Mouse (Mus musculus) monocyte, adult 2 months (primary cell): ENCODE data around the gene Maml3.

ENCODE experiments used
- DNase-seq, 2 experiments: peaks; one replicate each; pipeline ENCODE4 v3.0.0; 2022; ENCODE audit warnings: low spot score in 2 of 2, low read depth in 1 of 2

Maml3 gene

DNA sequence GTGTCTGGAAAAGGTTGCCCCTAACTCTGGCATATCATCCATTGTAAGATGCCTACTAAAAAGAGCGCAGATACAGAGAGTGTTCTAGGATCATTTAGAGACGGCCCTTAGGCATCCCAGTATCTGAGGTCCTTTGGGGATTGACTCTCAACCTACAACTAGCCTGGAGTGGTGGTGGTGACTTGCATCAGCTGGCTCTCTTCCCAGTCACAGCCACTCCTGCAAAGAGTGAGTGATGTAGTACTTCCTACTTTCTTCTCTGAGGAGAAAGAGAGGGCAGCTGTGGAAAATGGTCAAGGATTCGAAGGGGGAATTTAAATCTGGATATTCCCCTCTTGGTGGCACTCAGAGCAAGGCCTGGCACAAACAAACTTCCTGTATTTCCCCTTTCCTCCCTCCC, 385.5 kb downstream of the Maml3 start:
- no peak for DNase-seq

DNA sequence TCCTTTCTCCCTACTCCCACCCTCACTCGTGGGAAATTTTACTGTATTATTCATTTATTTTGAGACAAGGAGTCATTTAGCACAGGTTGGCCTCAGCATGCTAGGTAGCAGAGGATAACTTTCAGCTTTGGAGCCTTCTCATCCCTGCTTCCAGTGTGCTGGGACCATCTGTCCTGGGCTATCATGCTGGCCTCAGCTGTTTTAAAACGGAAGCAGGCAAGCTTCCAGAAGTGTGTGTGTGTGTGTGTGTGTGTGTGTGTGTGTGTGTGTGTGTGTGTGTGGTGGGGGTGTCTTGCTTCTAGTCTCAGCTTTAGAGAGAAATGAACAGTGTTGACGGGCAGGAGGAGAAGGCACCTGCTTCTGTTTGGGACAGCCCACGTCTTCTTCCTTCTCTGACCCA, 387.0 kb downstream of the Maml3 start:
- DNase-seq, result no peak

DNA sequence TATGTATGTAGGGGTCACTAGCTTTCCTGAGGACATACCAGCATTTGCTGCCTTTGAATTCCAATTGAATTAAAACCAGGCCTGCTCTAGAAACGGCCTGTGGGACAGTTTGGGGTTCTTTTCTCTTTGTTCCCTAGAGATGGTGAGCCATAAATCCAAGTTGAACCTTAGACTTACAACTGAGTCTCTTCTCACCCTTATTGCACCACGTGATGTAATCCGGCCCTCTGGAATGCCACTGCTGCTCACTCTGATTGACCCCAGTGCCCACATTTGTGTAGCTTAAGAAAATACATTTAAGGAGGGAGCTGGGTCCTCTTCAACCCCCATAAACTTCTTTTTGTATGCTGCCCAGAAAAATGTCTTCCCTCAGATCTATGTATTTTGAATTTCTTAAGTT, 387.4 kb downstream of the Maml3 start:
- DNase-seq, result no peak

DNA sequence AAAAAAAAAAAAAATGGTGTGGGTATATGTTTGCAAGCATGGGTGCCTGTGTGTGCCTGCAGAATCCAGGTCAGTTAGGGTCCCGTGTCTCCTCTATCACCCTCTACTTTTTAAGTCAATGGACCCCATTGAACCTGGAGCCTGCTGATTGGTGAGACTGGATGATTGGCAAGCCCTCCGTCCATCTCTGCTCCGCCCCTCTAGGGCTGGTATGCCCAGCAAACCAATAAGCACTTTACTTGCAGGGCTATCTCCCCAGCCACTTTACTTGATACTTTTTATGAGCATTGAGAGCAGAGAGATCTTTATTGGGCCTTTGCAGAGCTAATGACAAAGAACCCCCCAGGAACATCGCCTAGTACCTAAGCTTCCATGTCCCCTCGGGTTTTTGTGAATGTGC, 390.4 kb downstream of the Maml3 start:
- DNase-seq, result no peak

DNA sequence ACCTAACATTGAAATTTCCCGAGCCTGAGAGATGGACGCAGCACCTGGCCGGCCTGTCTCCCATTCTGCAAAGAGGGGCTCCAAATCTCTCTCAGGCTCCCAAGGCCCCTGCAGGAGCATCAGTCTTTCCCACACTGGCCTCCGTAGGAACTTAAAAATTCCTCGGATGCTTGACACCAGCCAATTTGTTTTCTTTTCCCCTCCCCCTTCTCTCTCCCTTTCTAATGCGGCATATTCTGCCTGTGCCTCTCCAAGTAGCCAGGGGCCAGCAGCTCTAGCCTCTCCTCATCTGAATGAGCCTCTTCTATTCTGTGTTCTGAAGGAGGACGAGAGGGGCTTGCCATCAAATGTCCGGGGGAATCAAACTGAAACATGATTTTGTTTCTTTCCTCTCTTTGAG, 391.6 kb downstream of the Maml3 start:
- DNase-seq, result no peak

DNA sequence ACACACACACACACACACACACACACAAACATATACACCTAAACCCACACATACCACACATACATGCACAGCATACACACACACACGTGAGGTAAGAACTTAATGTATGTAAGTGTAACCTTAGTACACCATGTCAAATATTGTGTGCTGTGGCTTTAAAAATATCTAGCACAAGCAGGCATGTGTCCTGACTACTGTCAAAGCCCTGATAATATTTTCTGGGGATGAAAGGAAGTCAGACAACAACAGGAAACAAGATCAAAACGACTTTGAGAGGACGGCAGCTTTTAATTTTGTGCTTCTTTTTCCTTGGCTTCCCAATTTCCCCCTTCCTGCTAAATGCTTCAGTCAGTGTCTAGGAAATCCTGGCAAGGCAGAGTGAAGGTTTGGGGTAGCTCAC, 392.5 kb downstream of the Maml3 start:
- DNase-seq, result no peak

DNA sequence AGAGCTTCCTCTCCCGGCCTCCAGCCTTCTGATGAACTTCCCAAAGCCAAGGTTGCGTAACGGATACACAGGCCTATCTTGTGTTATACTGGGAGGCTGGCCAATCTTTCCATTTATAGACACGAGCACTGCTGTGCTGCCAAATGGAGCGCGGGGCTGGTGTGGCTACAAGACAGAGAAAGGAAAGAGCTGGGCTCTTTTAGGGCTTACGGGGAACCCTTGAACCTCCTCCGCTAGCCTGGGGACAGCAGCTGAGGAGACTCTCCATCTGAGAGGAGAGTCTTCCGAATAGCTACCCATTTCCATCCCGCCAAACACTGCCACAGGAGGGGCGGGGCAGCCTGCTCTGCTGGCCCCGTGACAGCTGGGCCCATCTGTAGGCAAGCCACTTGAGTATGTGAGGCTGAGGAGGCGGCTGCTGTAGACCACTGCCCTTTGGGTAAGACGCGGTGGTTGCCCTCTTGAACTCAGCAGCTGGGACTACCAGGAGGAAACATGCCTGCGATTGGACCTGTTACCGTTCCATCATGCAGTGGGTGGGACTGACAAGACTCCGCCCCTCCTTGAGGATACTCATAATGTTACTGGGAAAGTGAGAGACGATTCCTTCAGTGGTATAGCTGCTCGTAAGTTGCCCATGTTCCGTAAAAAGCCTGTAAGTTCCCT, 396.0 kb downstream of the Maml3 start:
- peak; percentile 61 to 65 for DNase-seq

DNA sequence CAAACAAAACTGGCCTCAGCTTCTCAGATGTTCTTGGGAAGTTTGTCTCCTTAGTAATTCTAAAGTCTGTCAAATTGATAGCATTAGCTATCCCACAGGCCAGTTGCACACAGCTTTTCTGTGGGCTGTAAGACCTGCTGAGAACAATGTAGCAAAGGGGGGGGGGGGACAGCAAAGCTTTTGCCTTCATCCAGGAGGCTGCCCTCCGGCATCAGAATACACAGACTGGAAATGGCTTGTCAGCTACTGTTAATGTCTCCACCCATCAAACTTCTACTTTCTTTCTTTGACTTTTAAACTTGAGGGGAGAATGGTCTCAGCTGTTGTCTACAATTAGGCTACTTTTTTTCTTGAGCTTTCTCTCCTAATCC, 396.5 kb downstream of the Maml3 start:
- no peak for DNase-seq

DNA sequence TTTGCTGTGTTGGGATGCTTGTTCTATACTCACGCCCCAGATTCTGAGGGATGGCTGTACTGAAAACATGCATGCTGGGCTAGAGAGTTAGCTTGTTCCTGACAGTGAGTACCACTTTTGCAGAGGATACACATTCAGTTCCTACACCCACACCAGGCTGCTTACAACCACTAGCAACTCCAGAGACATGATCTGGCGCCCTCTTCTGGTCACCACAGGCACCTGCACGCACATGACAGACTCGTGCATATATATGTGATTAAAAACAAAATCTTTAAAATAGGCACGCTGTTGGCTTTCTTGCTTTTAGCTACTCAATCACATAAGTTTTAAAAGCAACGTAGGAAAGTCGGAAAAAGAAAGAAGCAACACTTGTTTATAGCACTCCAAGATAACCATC, 399.7 kb downstream of the Maml3 start:
- DNase-seq, result no peak

DNA sequence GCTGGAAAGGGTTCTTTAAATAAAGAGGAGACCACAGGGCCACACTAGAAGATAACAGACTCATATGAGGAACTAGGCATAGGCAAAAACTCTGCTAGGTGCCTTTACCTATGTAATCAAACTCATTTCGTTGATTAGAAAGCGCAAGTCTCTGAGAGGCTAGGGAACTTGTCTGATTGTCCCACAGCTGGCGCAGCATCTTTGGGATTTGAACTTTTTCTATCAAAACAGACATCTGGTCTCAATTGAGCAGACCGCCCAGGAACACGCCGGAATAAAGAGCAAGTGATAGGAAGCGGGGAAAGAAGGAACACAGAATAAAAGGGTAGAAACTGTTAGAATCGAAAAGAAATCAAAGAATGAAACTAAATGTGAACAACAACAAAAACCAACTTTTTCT, 401.4 kb downstream of the Maml3 start:
- no peak for DNase-seq

DNA sequence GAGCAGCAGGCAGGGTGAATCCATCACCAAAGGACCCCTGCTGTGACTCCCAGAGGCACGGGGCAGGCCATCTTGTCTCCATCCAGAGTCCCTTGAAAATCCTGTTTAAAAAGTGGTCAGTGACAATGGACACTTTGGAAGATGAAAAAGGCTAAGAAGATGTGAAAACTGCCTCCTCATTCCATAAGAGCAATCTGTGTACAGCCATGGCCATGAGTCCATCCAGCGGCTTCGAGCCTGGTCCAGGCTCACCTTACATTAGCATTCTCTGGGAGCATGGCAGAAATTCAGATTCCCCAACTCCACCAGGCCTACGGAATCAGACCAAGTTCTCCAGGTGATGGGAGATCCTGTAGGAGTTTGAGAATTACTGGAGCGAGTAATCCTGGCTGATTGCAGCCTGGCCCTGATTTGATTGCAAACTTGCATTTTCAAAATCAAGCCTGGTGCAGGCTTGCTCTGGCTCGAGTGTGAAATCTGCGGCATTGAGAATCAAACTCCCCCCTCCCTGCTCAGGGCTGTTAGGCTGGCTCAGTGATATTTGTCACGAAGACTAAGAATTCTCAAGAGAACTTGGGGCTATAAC, 402.1 kb downstream of the Maml3 start:
- no peak for DNase-seq

DNA sequence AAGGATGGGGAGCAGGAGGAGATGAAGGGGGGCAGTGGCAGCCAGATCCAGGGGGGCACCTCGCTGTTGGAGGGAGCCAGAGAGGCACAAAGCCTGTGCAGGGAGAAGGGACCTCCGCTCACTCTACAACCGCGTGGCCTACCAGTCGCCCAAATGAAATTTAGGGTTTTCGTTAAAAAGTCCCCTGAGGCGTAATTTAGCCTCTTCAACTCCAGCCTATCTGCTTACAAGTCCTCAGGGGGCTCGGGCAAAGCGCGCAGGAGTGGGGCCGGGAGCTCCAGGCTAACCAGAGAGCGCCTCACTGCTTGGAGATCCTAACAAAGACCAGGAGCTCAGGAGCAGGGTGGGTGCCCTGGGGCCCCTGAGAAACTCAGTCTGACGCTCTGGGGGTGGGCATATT, 402.9 kb downstream of the Maml3 start:
- no peak for DNase-seq

DNA sequence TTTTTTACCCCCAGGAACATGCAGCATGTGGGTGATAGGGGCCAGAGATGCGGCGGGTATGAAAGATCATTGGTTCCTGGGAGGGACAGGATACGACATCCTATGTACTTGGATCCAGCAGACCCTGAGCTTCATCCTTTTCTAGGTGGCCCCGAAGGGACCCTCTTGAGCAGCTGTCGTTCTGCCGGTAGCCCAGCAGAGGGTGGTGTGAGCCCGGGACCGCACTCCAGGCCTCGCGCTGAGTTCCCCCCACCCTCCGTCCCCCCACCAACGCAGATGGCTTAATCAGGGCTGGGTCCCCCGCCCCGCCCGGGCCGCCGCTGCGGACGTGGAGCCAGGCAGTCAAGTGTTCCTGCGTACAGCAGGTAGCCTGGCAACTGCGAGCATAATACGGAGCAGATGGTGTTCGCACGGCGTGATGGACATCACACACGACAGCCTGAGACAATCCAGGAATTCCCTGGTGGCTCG, 403.6 kb downstream of the Maml3 start:
- no peak for DNase-seq

DNA sequence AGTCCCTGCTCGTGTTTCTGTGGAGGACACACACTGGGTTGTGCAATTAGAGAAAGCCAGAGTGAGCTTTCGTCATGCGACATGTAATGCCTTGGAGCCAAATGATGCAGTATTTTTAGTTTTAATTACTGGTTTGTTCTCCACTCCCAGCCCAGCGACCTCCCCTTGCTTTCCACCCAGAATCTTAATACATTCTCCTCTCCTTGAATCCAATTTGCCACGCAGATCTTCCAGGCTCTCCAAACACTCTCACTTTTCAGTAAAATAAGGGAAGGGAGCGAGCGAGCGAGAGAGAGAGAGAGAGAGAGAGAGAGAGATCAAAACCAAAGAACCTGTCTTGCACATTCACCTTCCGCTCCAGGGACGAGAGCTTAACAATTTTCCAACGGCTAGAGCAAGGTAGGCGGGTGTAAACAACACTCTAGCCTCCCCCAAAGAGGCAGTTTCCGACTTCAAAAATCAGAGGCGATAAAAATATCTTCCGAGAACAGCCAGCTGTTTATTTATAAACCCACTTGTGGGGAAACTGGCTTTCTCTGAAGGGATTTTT, 404.1 kb downstream of the Maml3 start:
- no peak for DNase-seq

DNA sequence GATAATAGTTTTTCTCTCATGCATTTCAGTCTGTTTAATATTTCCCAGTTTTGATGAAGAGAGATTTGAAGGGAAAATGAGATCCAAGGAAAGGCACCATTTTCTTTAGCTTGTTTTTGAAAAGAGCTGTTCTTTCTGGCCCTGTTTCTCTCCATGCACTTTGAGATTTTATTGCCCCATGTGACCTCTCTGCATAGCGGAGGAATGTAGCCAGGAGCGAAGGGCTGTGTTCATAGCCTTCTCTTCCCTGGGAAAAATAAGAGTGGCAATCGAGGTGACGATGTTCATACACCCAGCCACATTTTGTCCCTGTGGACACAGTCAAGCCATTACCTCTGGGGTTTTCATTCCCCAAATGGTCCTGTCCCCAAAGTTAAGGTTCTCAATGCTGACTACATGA, 404.8 kb downstream of the Maml3 start:
- DNase-seq, result no peak

DNA sequence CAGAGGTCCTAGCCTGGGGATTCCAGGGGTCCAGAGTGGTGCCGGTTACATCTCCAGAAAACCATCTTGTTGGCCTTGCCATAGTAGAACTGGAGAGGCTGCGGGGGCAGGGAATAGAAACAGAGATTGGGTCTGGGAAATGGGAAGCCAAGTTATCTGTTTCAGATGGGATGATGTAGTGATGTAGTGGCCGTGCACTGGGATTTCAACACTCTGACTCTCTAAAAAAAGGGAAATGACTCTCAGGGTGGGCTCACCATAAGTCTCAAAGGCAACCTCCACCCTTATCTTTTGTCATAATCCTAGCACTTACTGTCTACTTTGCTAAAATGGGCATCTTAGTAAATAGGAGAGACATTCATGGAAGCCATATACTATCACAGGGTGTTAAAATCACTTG, 406.9 kb downstream of the Maml3 start:
- DNase-seq, result no peak

DNA sequence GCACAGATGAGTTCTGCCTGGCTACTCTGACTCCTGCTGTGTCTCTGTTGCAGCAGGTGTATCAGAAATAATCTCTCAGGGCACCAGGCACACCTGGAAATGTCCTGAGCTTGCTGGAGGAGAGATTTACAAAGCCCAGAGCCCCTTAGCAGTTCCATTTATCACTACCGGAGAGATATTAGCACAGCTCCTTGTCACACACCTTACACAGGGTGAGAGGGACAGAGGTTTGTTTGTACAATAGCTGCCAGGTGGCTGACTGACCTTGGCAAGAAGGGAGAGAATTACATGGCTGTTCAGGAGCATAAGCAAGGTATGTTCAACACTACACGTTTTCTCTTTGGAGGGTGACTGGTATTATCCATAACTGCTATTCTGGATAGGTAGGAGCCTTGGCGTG, 409.2 kb downstream of the Maml3 start:
- no peak for DNase-seq

DNA sequence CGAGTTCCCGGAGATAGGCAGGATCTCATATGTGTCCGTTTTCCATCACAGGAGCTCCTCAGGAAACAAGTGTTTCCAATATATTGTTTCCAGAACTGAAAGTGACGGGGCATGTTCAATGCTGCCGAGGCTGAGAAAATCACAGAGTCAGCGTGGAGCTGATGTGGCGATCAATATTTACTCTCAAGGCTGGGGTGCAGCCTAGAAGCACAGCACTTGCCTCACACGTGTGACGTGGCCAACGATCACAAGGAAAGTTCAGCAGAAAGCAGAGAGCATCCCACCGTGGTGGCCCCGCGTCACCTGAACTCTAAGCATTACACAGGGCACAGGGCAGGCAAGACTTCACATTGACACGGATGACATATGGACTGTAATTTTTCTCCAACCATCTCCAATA, 410.3 kb downstream of the Maml3 start:
- DNase-seq, result no peak

DNA sequence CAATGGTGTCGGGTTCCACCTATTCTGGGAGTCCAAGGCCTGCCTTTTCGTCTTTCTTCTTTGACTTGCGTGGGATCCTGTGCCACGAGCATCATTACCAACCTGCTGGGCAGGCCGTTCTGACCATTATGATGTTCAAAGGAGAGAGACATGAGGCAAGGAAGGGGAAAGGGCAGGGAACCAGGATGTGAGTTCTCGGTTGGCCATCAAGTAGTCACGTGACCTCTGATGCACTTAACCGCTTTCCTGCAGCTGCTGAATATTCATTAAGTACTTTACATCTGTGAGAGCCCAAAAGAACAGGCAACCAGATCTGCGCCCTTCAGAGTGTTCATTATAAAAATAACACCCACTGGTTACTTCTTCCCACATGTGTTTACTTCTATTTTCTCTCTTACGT, 411.7 kb downstream of the Maml3 start:
- DNase-seq, result no peak

DNA sequence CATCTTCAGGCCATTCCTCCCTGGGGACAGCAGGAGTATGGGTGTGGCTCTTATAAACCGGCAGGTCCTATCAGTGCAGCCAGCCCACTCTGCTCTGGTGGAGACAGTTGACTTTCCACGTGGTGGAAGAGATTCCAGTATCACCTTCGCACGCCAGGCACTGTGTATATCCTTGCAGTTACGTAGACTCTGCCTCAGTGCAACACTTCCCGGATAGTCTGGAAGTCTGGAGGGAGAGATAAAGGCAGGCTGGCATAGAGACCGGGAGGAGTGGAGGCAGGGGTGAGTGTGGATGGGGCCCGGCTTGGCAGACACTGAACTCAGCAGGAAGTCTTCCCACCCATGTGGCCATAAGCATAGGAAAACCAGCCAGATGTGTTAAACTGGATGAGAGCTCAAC, 416.2 kb downstream of the Maml3 start:
- no peak for DNase-seq

DNA sequence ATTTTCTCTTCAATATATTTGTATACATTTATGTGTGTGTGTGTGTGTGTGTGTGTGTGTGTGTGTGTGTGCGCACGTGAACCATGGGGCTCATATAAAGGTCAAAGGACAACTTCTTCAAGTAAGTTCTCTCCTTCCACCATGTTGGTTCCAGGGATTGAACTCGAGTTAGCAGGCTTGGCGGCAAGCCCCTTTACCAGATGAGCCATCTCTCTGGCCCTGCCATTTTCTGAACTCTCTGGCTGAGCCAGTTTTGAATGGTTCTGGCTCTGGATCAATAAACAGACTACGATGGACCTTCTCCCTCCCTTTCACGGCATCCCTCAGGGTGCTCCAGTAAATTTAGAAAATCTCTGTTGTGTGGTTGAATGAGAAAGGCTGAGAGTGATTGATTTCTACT, 418.1 kb downstream of the Maml3 start:
- DNase-seq, result no peak

DNA sequence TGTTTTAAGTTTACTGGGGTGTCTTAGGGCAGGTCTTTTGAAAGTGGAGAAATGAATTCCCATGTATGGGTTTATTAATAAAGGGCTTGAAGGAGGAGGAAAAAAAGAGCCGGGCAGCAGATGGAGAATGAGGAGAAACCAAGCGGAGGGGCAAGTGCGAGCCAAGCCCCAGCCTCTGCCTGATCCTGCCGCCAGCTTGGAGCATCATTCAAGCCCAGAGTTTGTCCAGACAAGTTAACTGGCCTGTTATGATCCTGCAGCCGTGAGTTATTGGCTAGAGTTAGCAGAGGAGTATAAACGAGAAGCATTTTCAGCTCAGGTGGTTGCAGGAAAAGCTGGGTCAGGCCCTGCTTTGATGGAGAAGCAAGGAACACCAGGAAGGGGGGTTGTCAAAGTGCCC, 418.6 kb downstream of the Maml3 start:
- DNase-seq, result no peak

DNA sequence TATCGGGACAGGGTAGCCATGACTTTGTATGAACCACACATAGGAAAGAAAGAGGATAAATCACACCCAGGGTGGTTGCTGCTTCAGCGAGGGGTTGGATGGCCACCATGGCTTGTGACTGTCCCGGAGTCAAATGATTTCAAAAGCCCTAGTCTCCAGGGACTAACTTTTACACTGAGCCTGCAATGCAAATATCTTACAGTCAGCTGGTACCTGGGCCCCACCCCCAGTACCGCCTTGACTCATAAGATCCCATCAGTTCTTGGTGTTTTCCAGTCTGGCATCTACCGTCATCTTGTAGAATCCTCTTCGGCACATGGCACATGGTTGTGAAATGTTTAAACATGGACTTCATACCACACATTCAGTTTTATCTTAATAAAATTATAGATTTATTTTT, 419.3 kb downstream of the Maml3 start:
- DNase-seq, result no peak
